Mouse (Mus musculus) brain, embryonic 14.5 days (tissue): Measurements from ENCODE around the gene Sfrp2. TPM values are rescaled to one million over a fixed set of nuclear protein-coding genes. Genes with fewer than 3 reads are reported as not detected.

ENCODE experiments used
- DNase-seq: peaks from one replicate; pipeline ENCODE4 v3.0.0-alpha.2; 2011; ENCODE audit warnings: low read depth
- CTCF ChIP-seq: fragments of 200-500 bp; IDR thresholded peaks from 2 replicates; pipeline ENCODE4 v1.5.1; 2012; ENCODE audit warnings: inconsistent platforms, mild to moderate bottlenecking, moderate library complexity, borderline replicate concordance; ENCODE audit not compliant: insufficient read depth, insufficient read length; ENCODE audit errors: extremely low read depth
- POLR2A ChIP-seq: fragments of 200-500 bp; IDR thresholded peaks from 2 replicates; pipeline ENCODE4 v1.6.1; 2012; ENCODE audit warnings: mild to moderate bottlenecking, inconsistent platforms, borderline replicate concordance; ENCODE audit not compliant: poor library complexity, insufficient read depth, insufficient read length, severe bottlenecking; ENCODE audit errors: extremely low read depth
- polyA plus RNA-seq: library from polyadenylated mRNA; depleted of rRNA; stranded (reverse); fragments of >200 nt; gene quantifications from 2 replicates; pipeline ENCODE4 v1.2.3, GENCODE M21; 2012; rRNA removed

Sfrp2 gene
- polyA plus RNA-seq, 1 experiment, result 106 TPM

GRCm38 (mm10) chr3:83808483-83808882 lies 42.4 kb downstream of the Sfrp2 start:
- TF ChIP-seq CTCF, result no peak
- no peak for TF ChIP-seq POLR2A
- DNase-seq, result no peak

GRCm38 (mm10) chr3:83811987-83812386 lies 45.9 kb downstream of the Sfrp2 start:
- DNase-seq, result no peak

DNA sequence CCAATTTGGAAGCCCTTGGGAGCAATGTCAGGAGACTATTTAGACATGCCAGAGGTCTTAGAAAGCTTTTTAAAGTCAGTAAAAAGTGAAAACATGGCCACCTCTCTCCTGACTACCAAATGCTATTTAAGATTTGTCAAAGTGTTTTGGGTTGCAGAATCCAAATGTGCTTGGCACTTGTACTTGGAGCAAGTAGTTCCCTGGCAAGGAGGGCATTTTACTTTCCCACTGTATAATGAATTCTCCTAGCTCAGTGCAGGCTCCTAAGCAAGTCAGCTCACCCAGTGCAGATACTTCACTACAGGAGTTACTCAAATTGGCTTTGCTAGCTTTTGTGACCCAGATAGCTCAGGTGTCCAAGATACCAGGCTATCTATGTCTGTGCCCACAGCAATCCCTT lies 46.7 kb downstream of the Sfrp2 start:
- no peak for DNase-seq
- TF ChIP-seq POLR2A (no peak), CTCF (no peak)

More at GRCm38 (mm10) chr3:83811987-83812386, 45.9 kb downstream of the Sfrp2 start:
- TF ChIP-seq POLR2A (no peak), CTCF (no peak)

DNA sequence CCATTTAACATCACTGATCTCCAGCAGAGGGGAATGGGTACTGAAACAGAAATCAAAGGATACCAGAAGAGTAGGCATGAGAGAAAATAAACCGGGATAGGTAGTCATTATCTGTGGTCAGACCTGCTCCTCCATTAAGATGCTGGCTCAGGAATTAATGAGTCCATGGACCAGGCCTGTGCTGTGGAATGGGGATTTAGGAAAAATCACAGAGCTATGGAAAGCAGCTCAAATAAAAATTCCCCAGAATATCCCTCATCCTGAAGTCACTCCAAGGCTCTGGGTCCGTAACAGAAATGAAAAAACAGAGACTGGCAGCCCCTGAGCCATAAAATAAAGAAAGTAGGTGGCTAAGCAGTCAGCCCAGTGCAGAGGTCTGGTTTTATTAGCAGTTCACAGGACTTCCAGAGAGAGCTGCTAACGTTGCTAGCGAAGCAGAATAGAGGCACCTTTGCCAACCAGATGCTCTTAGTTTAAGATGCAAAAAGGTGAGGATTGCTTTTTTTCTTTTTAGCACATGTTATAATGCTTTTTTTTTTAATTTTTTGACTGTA lies 50.3 kb downstream of the Sfrp2 start:
- DNase-seq, result no peak
- TF ChIP-seq CTCF, result no peak
- TF ChIP-seq POLR2A, result no peak

GRCm38 (mm10) chr3:83823774-83824173 lies 57.7 kb downstream of the Sfrp2 start:
- TF ChIP-seq CTCF (no peak), POLR2A (no peak)
- no peak for DNase-seq

Other genes starting within 250 kb of the Sfrp2 start
- gene Tlr2, start 75.4 kb downstream of the Sfrp2 start, polyA plus RNA-seq, result 0.44 and 0.67 TPM in 2 replicates